Mouse (Mus musculus): Measurements from ENCODE around the gene Plbd1. TPM values are rescaled to one million over a fixed set of nuclear protein-coding genes. Genes with fewer than 3 reads are reported as not detected.

Gene Plbd1
- total RNA-seq, 1 experiment from 2014 or later: 27.3 TPM

Other genes starting within 250 kb of the Plbd1 start
- not detected in 2 replicates for gene E330021D16Rik, start 246.4 kb downstream of the Plbd1 start, total RNA-seq (2021)
- gene Atf7ip, start 155.8 kb downstream of the Plbd1 start, total RNA-seq (2021): 84.0 and 117 TPM in 2 replicates
- gene Gucy2c, start 119.8 kb upstream of the Plbd1 start, total RNA-seq (2021): not detected in 2 replicates
- 13.6 and 16.1 TPM in 2 replicates for gene Hist4h4, start 142.5 kb upstream of the Plbd1 start, total RNA-seq (2021)
- gene H2afj, start 146.3 kb upstream of the Plbd1 start, total RNA-seq (2021): 196 and 200 TPM in 2 replicates
- gene BC049715, start 165.7 kb upstream of the Plbd1 start, total RNA-seq (2021): 0.24 and 0.94 TPM in 2 replicates
- gene Wbp11, start 166.3 kb upstream of the Plbd1 start, total RNA-seq (2021): 73.2 and 79.7 TPM in 2 replicates
- gene Smco3, start 173.5 kb upstream of the Plbd1 start, total RNA-seq (2021): 0.30 TPM in 1 of 2 replicates, not detected in the other
- gene Art4, start 195.8 kb upstream of the Plbd1 start, total RNA-seq (2021): 5.3 and 5.4 TPM in 2 replicates
- 77.2 and 83.9 TPM in 2 replicates for gene Mgp, start 213.9 kb upstream of the Plbd1 start, total RNA-seq (2021)